Mouse (Mus musculus): Measurements from ENCODE around the gene Clec4a1. TPM values are rescaled to one million over a fixed set of nuclear protein-coding genes. Genes with fewer than 3 reads are reported as not detected.

Gene Clec4a1
- polyA plus RNA-seq, 1 experiment from 2014 or later, result 1.4 TPM

Other genes starting within 250 kb of the Clec4a1 start
- not detected in 2 replicates for gene Nanog, start 214.4 kb upstream of the Clec4a1 start, polyA plus RNA-seq (2015; fragmentation: Nextera tagmentation; extraction: Ambion mirVana)
- 44.3 and 52.5 TPM in 2 replicates for gene Slc2a3, start 120.2 kb upstream of the Clec4a1 start, polyA plus RNA-seq (2015; fragmentation: Nextera tagmentation; extraction: Ambion mirVana)
- gene Foxj2, start 101.9 kb upstream of the Clec4a1 start, polyA plus RNA-seq (2015; fragmentation: Nextera tagmentation; extraction: Ambion mirVana), result 8.4 and 9.4 TPM in 2 replicates
- 1.1 and 1.4 TPM in 2 replicates for gene C3ar1, start 65.7 kb upstream of the Clec4a1 start, polyA plus RNA-seq (2015; fragmentation: Nextera tagmentation; extraction: Ambion mirVana)
- gene Necap1, start 47.4 kb upstream of the Clec4a1 start, polyA plus RNA-seq (2015; fragmentation: Nextera tagmentation; extraction: Ambion mirVana), result 162 and 177 TPM in 2 replicates
- gene Clec4a3, start 30.7 kb downstream of the Clec4a1 start, polyA plus RNA-seq (2015; fragmentation: Nextera tagmentation; extraction: Ambion mirVana), result 0.36 and 0.58 TPM in 2 replicates
- gene Clec4a4, start 68.5 kb downstream of the Clec4a1 start, polyA plus RNA-seq (2015; fragmentation: Nextera tagmentation; extraction: Ambion mirVana), result not detected in 2 replicates
- not detected in 2 replicates for gene Clec4b1, start 128.1 kb downstream of the Clec4a1 start, polyA plus RNA-seq (2015; fragmentation: Nextera tagmentation; extraction: Ambion mirVana)
- 0.61 and 1.5 TPM in 2 replicates for gene Clec4a2, start 184.6 kb downstream of the Clec4a1 start, polyA plus RNA-seq (2015; fragmentation: Nextera tagmentation; extraction: Ambion mirVana)

Measured in midbrain, embryonic 16.5 days (tissue).